ENCODE assay signal across 9 mouse cellular contexts in genomic region chr7:134709226-134709853, GRCm38 (mm10). TPM values are rescaled to one million over a fixed set of nuclear protein-coding genes. Genes with fewer than 3 reads are reported as not detected.
DNase-seq lines count a peak whose midpoint lies in the region; ATAC-seq lines count a peak whose summit lies in the region.
"Had no signal": no experiment of that assay in that cellular context is flagged by ENCODE, and none has a peak within 500 bp of the region (broad histone marks: within the 10 kb centered on the region; RNA-seq: fewer than 3 reads in every experiment).

No protein-coding gene starts in this region.

- DNase-seq in lung, postnatal 10 days: peak; percentile 32
- DNase-seq in lung, postnatal 25 days (ENCODE audit: low spot score): no peak
- DNase-seq in frontal cortex, postnatal 25 days (ENCODE audit: low spot score in 2 of 2): peak; percentile 17 to 24
- DNase-seq in left cerebral cortex, adult 9 months (ENCODE audit: low spot score in 2 of 2): peak; percentile 62 to 66
- DNase-seq in right cerebral cortex, postnatal 4 days: peak; percentile 50
- no peak for DNase-seq in thymus, postnatal 36 days
- no peak for DNase-seq in thymus, adult 18-20 months

- no peak for ATAC-seq in inflammation-experienced regulatory T-cells, adult 6 months
- ATAC-seq: Patski had no signal

RNA-seq across cellular contexts. Expression of gene Dock1, which starts 38.9 kb away (rescaled TPM):
- under 1 TPM in 1 of 3 experiments, not detected in 2; 0.11 TPM for polyA plus RNA-seq in inflammation-experienced regulatory T-cells, adult 6 months (2017; shearing (Covaris generic))

Comparison
In these comparisons a context has a peak if more than half of its experiments do, and no peak if none do; other contexts are left out.
1. DNase-seq: peak in lung, postnatal 10 days (single experiment), frontal cortex, postnatal 25 days (2 of 2), left cerebral cortex, adult 9 months (2 of 2) and right cerebral cortex, postnatal 4 days (single experiment); none in lung, postnatal 25 days (single experiment), thymus, postnatal 36 days (0 of 2) and thymus, adult 18-20 months (0 of 2).